Mouse (Mus musculus) left cerebral cortex, postnatal 14 days (tissue): ENCODE data around the gene Lmntd1. TPM values are rescaled to one million over a fixed set of nuclear protein-coding genes. Genes with fewer than 3 reads are reported as not detected.
A peak's percentile ranks its signal among the peaks of the same experiment; 100 is the strongest.

Source experiments
- DNase-seq, 2 experiments: peaks; one replicate each; pipeline ENCODE4 v3.0.0; 2021 to 2022; ENCODE audit warnings: low spot score in 2 of 2, mixed read lengths in 1 of 2
- intact Hi-C: fragments of 180-260 bp; cut with DNase I; formaldehyde crosslinking; loops from one replicate; pipeline ENCODE4 v1.15.1; 2025
- long read RNA-seq, 2 experiments: library from polyadenylated mRNA; stranded (forward); transcript quantifications; one replicate each; pipeline ENCODE4 v2.0.0; 2021
- total RNA-seq, 2 experiments: library from RNA; stranded (reverse); gene quantifications; 2 replicates each; pipeline ENCODE4 v1.2.3; 2021

Gene Lmntd1
- 1 to 10 TPM; 2.2 to 2.4 TPM for total RNA-seq
- long read RNA-seq, experiment 1, partial matches to known transcripts: 0 of 1 reads
- long read RNA-seq, experiment 1, other reads (novel, unspliced or antisense): 1 of 1 reads
- long read RNA-seq, experiment 2: 0 reads

- intact Hi-C loops: no loop called here
- DNase-seq: no peak
Measured at GRCm38 (mm10) chr6:145614219-145614618, at the start of gene Lmntd1. Lmntd1 (minus strand) TSS chr6:145614319.

GRCm38 (mm10) chr6:145660943-145661342, 46.8 kb upstream of the Lmntd1 start:
- intact Hi-C loops: no loop called here
- no peak for DNase-seq

GRCm38 (mm10) chr6:145659116-145659515, 45.0 kb upstream of the Lmntd1 start:
- intact Hi-C loops: no loop called here
- no peak for DNase-seq

GRCm38 (mm10) chr6:145656740-145657591, 42.8 kb upstream of the Lmntd1 start:
- no peak for DNase-seq
- intact Hi-C loops: no loop called here

- intact Hi-C loops: no loop called here
- no peak for DNase-seq
Measured at GRCm38 (mm10) chr6:145655678-145656077, 41.6 kb upstream of the Lmntd1 start.

- intact Hi-C loops: no loop called here
- peak; percentile 6 to 12 for DNase-seq
Measured at GRCm38 (mm10) chr6:145654062-145654836, 40.1 kb upstream of the Lmntd1 start.

GRCm38 (mm10) chr6:145653626-145654025, 39.5 kb upstream of the Lmntd1 start:
- DNase-seq: no peak
- intact Hi-C loops: no loop called here

GRCm38 (mm10) chr6:145652986-145653385, 38.9 kb upstream of the Lmntd1 start:
- intact Hi-C loops: no loop called here
- DNase-seq: no peak

GRCm38 (mm10) chr6:145651976-145652375, 37.9 kb upstream of the Lmntd1 start:
- no peak for DNase-seq

GRCm38 (mm10) chr6:145640971-145641506, 26.9 kb upstream of the Lmntd1 start:
- intact Hi-C loops: no loop called here
- DNase-seq: no peak

More at GRCm38 (mm10) chr6:145651976-145652375, 37.9 kb upstream of the Lmntd1 start:
- intact Hi-C loops: no loop called here

- intact Hi-C loops: no loop called here
Measured at GRCm38 (mm10) chr6:145638248-145638647, 24.1 kb upstream of the Lmntd1 start.

GRCm38 (mm10) chr6:145636682-145637081, 22.6 kb upstream of the Lmntd1 start:
- intact Hi-C loops: no loop called here

More at GRCm38 (mm10) chr6:145638248-145638647, 24.1 kb upstream of the Lmntd1 start:
- DNase-seq: no peak

GRCm38 (mm10) chr6:145634454-145634853, 20.3 kb upstream of the Lmntd1 start:
- intact Hi-C loops: no loop called here
- DNase-seq: no peak

More at GRCm38 (mm10) chr6:145636682-145637081, 22.6 kb upstream of the Lmntd1 start:
- DNase-seq: no peak

- DNase-seq: no peak
- intact Hi-C loops: no loop called here
Measured at GRCm38 (mm10) chr6:145630269-145630668, 16.1 kb upstream of the Lmntd1 start.

GRCm38 (mm10) chr6:145623141-145623540, 9.0 kb upstream of the Lmntd1 start:
- intact Hi-C loops: no loop called here
- no peak for DNase-seq

- DNase-seq: no peak
- intact Hi-C loops: no loop called here
Measured at GRCm38 (mm10) chr6:145616402-145617229, 2.5 kb upstream of the Lmntd1 start.

- DNase-seq: no peak
- intact Hi-C loops: no loop called here
Measured at GRCm38 (mm10) chr6:145615666-145616210, 1.6 kb upstream of the Lmntd1 start, which contains the start of gene Tuba3b. Tuba3b (plus strand) TSS chr6:145615757.

- no peak for DNase-seq
- intact Hi-C loops: no loop called here
Measured at GRCm38 (mm10) chr6:145612611-145613010, 1.5 kb downstream of the Lmntd1 start.

- DNase-seq: no peak
- intact Hi-C loops: no loop called here
Measured at GRCm38 (mm10) chr6:145610901-145611300, 3.2 kb downstream of the Lmntd1 start.
